Mouse (Mus musculus) cortical plate, adult 2 months (tissue): ENCODE results near the gene Rpl34. TPM values are rescaled to one million over a fixed set of nuclear protein-coding genes. Genes with fewer than 3 reads are reported as not detected.

Source experiments
- H3K27ac ChIP-seq: fragments of 200-500 bp; 2 replicates; pipeline ENCODE4 v1.5.1; 2012; ENCODE audit warnings: low read length, control low read depth, inconsistent platforms; ENCODE audit not compliant: insufficient read depth
- H3K4me1 ChIP-seq: fragments of 200-500 bp; 2 replicates; pipeline ENCODE4 v1.6.1; 2011; ENCODE audit warnings: low read length; ENCODE audit not compliant: control insufficient read depth, insufficient read depth
- H3K4me3 ChIP-seq: fragments of 200-500 bp; 2 replicates; pipeline ENCODE4 v1.5.1; 2011; ENCODE audit warnings: mild to moderate bottlenecking, low read length, control low read depth; ENCODE audit not compliant: insufficient read depth
- CTCF ChIP-seq: fragments of 200-500 bp; IDR thresholded peaks from 2 replicates; pipeline ENCODE4 v1.5.1; 2011; ENCODE audit warnings: mild to moderate bottlenecking, control low read depth, low read length; ENCODE audit not compliant: insufficient read depth; ENCODE audit errors: extremely low read depth
- POLR2A ChIP-seq: fragments of 200-500 bp; IDR thresholded peaks from 2 replicates; pipeline ENCODE4 v1.6.1; 2011; ENCODE audit warnings: mild to moderate bottlenecking, low read length, control low read depth; ENCODE audit not compliant: insufficient read depth; ENCODE audit errors: extremely low read depth
- polyA plus RNA-seq: library from polyadenylated mRNA; depleted of rRNA; stranded (reverse); fragments of >200 nt; gene quantifications from 2 replicates; pipeline ENCODE4 v1.2.3, GENCODE M21; 2012; rRNA removed

Rpl34 gene
- polyA plus RNA-seq, 1 experiment, result 997 TPM

DNA sequence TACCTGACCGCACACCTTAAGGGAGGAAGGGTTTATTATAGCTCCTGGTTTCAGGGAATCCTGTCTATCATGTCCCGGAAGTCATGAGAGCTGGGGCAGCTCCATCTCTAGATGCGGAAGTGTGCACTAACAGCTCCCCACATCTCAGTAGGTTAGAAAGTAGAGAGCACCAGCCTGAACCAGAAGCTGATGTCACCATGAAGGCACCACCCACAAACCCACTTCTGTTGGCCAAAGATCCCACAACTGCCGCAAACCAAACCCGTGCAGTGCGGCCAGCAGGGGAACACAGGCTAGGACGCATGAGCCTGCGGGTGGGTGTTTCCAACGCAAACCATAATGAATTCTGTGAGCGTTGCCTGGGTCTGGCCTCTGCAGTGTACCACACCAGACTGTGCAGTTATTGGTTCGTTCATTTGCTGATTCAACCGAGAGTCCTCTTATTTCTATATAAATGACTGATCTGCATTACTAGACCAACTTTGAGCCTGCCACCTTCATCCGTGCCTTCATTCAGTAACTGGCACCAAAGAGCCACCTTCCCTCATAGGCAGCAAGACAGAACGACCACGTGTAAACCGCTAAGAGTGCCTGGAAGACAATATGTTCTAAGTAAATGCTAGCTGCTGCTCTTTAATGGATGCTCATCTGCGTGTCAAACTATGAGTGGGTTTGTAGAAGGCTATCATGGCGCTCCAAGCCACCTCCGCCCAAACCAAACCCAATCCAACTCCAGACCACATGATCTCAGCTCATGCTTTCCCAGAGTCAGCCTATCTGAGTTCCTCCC is 52.3 kb downstream of the Rpl34 start:
- no peak overlapping the region for H3K4me3 ChIP-seq

More for the DNA sequence above, 52.3 kb downstream of the Rpl34 start:
- no peak for TF ChIP-seq POLR2A
- TF ChIP-seq CTCF, result no peak
- no peaks in the 10 kb centered on the region for H3K4me1 ChIP-seq
- no peak overlapping the region for H3K27ac ChIP-seq

Other genes starting within 250 kb of the Rpl34 start
- gene Etnppl, start 113.0 kb downstream of the Rpl34 start, polyA plus RNA-seq, result 19.7 and 22.5 TPM in 2 replicates
- 62.8 and 66.3 TPM in 2 replicates for gene Ostc, start 21.0 kb downstream of the Rpl34 start, polyA plus RNA-seq